Mouse (Mus musculus) stomach, embryonic 15.5 days (tissue): ENCODE data around the gene Il22ra1. TPM values are rescaled to one million over a fixed set of nuclear protein-coding genes. Genes with fewer than 3 reads are reported as not detected.
A peak's percentile ranks its signal among the peaks of the same experiment; 100 is the strongest.

ENCODE experiments used
- ATAC-seq: fragments of 200-750 bp; cut with Nextera tagmentation; 2 replicates; pipeline ENCODE4 v1.8.0; 2017; ENCODE audit warnings: low read depth, moderate number of reproducible peaks, moderate TSS enrichment; ENCODE audit not compliant: insufficient read depth, low FRiP score
- H3K27ac ChIP-seq: fragments of 300-500 bp; sonication (generic); 2 replicates; pipeline ENCODE4 v1.5.1; 2015; ENCODE audit warnings: mild to moderate bottlenecking, inconsistent platforms
- H3K27me3 ChIP-seq: fragments of 300-500 bp; sonication (generic); replicated peaks from 2 replicates; pipeline ENCODE4 v1.6.1; 2015; ENCODE audit warnings: inconsistent platforms
- H3K36me3 ChIP-seq: fragments of 300-500 bp; sonication (generic); 2 replicates; pipeline ENCODE4 v1.6.1; 2015; ENCODE audit warnings: inconsistent platforms
- H3K4me1 ChIP-seq: fragments of 300-500 bp; sonication (generic); 2 replicates; pipeline ENCODE4 v1.6.1; 2015; ENCODE audit warnings: inconsistent platforms
- H3K4me2 ChIP-seq: fragments of 300-500 bp; sonication (generic); 2 replicates; pipeline ENCODE4 v1.6.1; 2015; ENCODE audit warnings: mild to moderate bottlenecking, inconsistent platforms
- H3K4me3 ChIP-seq: fragments of 300-500 bp; sonication (generic); replicated peaks from 2 replicates; pipeline ENCODE4 v1.5.1; 2015; ENCODE audit warnings: inconsistent platforms
- H3K9ac ChIP-seq: fragments of 300-500 bp; sonication (generic); 2 replicates; pipeline ENCODE4 v1.6.1; 2015; ENCODE audit warnings: inconsistent platforms
- H3K9me3 ChIP-seq: fragments of 300-500 bp; sonication (generic); 2 replicates; pipeline ENCODE4 v1.6.1; 2016; ENCODE audit warnings: inconsistent platforms
- WGBS: fragments of 180-500 bp; shearing (Covaris S2); methylation state at CpG from one replicate; pipeline ENCODE4 v1.1.7; 2015; 5-methylcytosine and 5-hydroxymethylcytosine counted together
- polyA plus RNA-seq: library from polyadenylated mRNA; unstranded; fragments of >200 nt; fragmentation: Nextera tagmentation; extraction: Ambion mirVana; gene quantifications from 2 replicates; pipeline ENCODE4 v1.2.1, GENCODE M21; 2015

Il22ra1 gene
- polyA plus RNA-seq, 1 experiment from 2014 or later: 2.0 TPM

GRCm38 (mm10) chr4:135774496-135774895, 46.5 kb downstream of the Il22ra1 start:
- Histone ChIP-seq H3K4me2 (no peak overlapping the region), H3K36me3 (no peaks in the 10 kb centered on the region), H3K27me3 (no peaks in the 10 kb centered on the region), H3K4me1 (0 out of 2 replicates have a peak, but pooled peaks cover 4% of the 10 kb centered on the region), H3K4me3 (no peak overlapping the region), H3K27ac (no peak overlapping the region), H3K9ac (no peak overlapping the region), H3K9me3 (no peaks in the 10 kb centered on the region)
- 64% methylated on average over 8 of the region's 8 CpGs for WGBS
- ATAC-seq: no peak

GRCm38 (mm10) chr4:135776850-135777249, 48.9 kb downstream of the Il22ra1 start:
- H3K36me3 ChIP-seq: no peaks in the 10 kb centered on the region
- no peak overlapping the region for H3K27ac ChIP-seq
- no peak overlapping the region for H3K4me2 ChIP-seq
- H3K4me1 ChIP-seq: 0 out of 2 replicates have a peak, but pooled peaks cover 7% of the 10 kb centered on the region
- H3K9me3 ChIP-seq: no peaks in the 10 kb centered on the region
- 87% methylated on average over 4 of the region's 4 CpGs for WGBS
- ATAC-seq: no peak
- H3K27me3 ChIP-seq: no peaks in the 10 kb centered on the region
- no peak overlapping the region for H3K9ac ChIP-seq
- no peak overlapping the region for H3K4me3 ChIP-seq

- WGBS: 61% methylated on average over 9 of the region's 9 CpGs
- H3K9me3 ChIP-seq: no peaks in the 10 kb centered on the region
- no peak overlapping the region for H3K9ac ChIP-seq
- no peak overlapping the region for H3K4me3 ChIP-seq
- H3K4me2 ChIP-seq: no peak overlapping the region
- H3K4me1 ChIP-seq: 0 out of 2 replicates have a peak, but pooled peaks cover 7% of the 10 kb centered on the region
- no peak overlapping the region for H3K27ac ChIP-seq
- no peaks in the 10 kb centered on the region for H3K36me3 ChIP-seq
- H3K27me3 ChIP-seq: no peaks in the 10 kb centered on the region
- ATAC-seq: no peak
These were observed 51.7 kb downstream of the Il22ra1 start for GRCm38 (mm10) chr4:135779661-135780060.

GRCm38 (mm10) chr4:135780255-135780654, 52.3 kb downstream of the Il22ra1 start:
- H3K27ac ChIP-seq: no peak overlapping the region
- no peaks in the 10 kb centered on the region for H3K27me3 ChIP-seq
- peak; percentile 82 for ATAC-seq
- no peak overlapping the region for H3K4me2 ChIP-seq
- H3K9ac ChIP-seq: no peak overlapping the region
- no peak overlapping the region for H3K4me3 ChIP-seq
- 0 out of 2 replicates have a peak, but pooled peaks cover 7% of the 10 kb centered on the region for H3K4me1 ChIP-seq
- no peaks in the 10 kb centered on the region for H3K9me3 ChIP-seq
- no peaks in the 10 kb centered on the region for H3K36me3 ChIP-seq
- 43% methylated on average over 3 of the region's 3 CpGs for WGBS

- 84% methylated on average over 5 of the region's 5 CpGs for WGBS
- no peaks in the 10 kb centered on the region for H3K9me3 ChIP-seq
- H3K4me1 ChIP-seq: 0 out of 2 replicates have a peak, but pooled peaks cover 7% of the 10 kb centered on the region
- no peak overlapping the region for H3K27ac ChIP-seq
- no peak overlapping the region for H3K4me2 ChIP-seq
- H3K27me3 ChIP-seq: no peaks in the 10 kb centered on the region
- ATAC-seq: no peak
- no peak overlapping the region for H3K4me3 ChIP-seq
- H3K9ac ChIP-seq: no peak overlapping the region
- H3K36me3 ChIP-seq: no peaks in the 10 kb centered on the region
These were observed 53.3 kb downstream of the Il22ra1 start for GRCm38 (mm10) chr4:135781304-135781703.

GRCm38 (mm10) chr4:135786581-135786980, 58.6 kb downstream of the Il22ra1 start:
- no peak for ATAC-seq
- WGBS: 72% methylated on average over 5 of the region's 5 CpGs
- H3K4me3 ChIP-seq: no peak overlapping the region

GRCm38 (mm10) chr4:135787271-135787670, 59.3 kb downstream of the Il22ra1 start:
- ATAC-seq: no peak
- no peaks in the 10 kb centered on the region for H3K4me1 ChIP-seq
- H3K4me3 ChIP-seq: no peak overlapping the region
- no peaks in the 10 kb centered on the region for H3K27me3 ChIP-seq
- no peak overlapping the region for H3K27ac ChIP-seq
- H3K4me2 ChIP-seq: no peak overlapping the region
- 75% methylated on average over 6 of the region's 6 CpGs for WGBS
- no peaks in the 10 kb centered on the region for H3K36me3 ChIP-seq
- H3K9ac ChIP-seq: no peak overlapping the region
- no peaks in the 10 kb centered on the region for H3K9me3 ChIP-seq

More at GRCm38 (mm10) chr4:135786581-135786980, 58.6 kb downstream of the Il22ra1 start:
- Histone ChIP-seq H3K4me1 (no peaks in the 10 kb centered on the region), H3K4me2 (no peak overlapping the region), H3K9me3 (no peaks in the 10 kb centered on the region), H3K36me3 (no peaks in the 10 kb centered on the region), H3K27ac (no peak overlapping the region), H3K27me3 (no peaks in the 10 kb centered on the region), H3K9ac (no peak overlapping the region)

GRCm38 (mm10) chr4:135789135-135789534, 61.2 kb downstream of the Il22ra1 start:
- WGBS: 68% methylated on average over 2 of the region's 2 CpGs
- Histone ChIP-seq H3K36me3 (no peaks in the 10 kb centered on the region), H3K4me1 (no peaks in the 10 kb centered on the region), H3K4me3 (no peak overlapping the region), H3K27me3 (no peaks in the 10 kb centered on the region), H3K4me2 (no peak overlapping the region), H3K9ac (no peak overlapping the region), H3K9me3 (no peaks in the 10 kb centered on the region), H3K27ac (no peak overlapping the region)
- no peak for ATAC-seq

GRCm38 (mm10) chr4:135792821-135793220, 64.8 kb downstream of the Il22ra1 start:
- Histone ChIP-seq H3K4me3 (no peak overlapping the region), H3K9me3 (no peaks in the 10 kb centered on the region), H3K27ac (no peak overlapping the region), H3K4me2 (no peak overlapping the region), H3K36me3 (no peaks in the 10 kb centered on the region), H3K9ac (no peak overlapping the region), H3K4me1 (peaks cover 5% of the 10 kb centered on the region), H3K27me3 (no peaks in the 10 kb centered on the region)
- WGBS: 89% methylated on average over 5 of the region's 5 CpGs
- ATAC-seq: no peak

- Histone ChIP-seq H3K4me3 (no peak overlapping the region), H3K9me3 (no peaks in the 10 kb centered on the region), H3K9ac (no peak overlapping the region), H3K27ac (no peak overlapping the region), H3K27me3 (no peaks in the 10 kb centered on the region), H3K4me1 (peaks cover 10% of the 10 kb centered on the region), H3K36me3 (no peaks in the 10 kb centered on the region), H3K4me2 (peak overlapping the region; percentile 3; the same call in 1 of the 2 replicates)
- ATAC-seq: 0 out of 2 replicates have a peak, but pooled peaks have one; percentile 11
- 19% methylated on average over 11 of the region's 11 CpGs for WGBS
These were observed 70.0 kb downstream of the Il22ra1 start for GRCm38 (mm10) chr4:135797931-135798330.

- H3K4me3 ChIP-seq: no peak overlapping the region
- peaks cover 8% of the 10 kb centered on the region for H3K4me1 ChIP-seq
- H3K27me3 ChIP-seq: no peaks in the 10 kb centered on the region
- no peak overlapping the region for H3K9ac ChIP-seq
- H3K9me3 ChIP-seq: no peaks in the 10 kb centered on the region
- WGBS: 19% methylated on average over 8 of the region's 8 CpGs
- 0 out of 2 replicates have a peak, but pooled peaks have one; percentile 15 for ATAC-seq
- H3K4me2 ChIP-seq: no peak overlapping the region
- H3K27ac ChIP-seq: no peak overlapping the region
- H3K36me3 ChIP-seq: no peaks in the 10 kb centered on the region
These were observed 73.6 kb downstream of the Il22ra1 start for GRCm38 (mm10) chr4:135801543-135801942.
